Mouse (Mus musculus): ENCODE measurements around the gene Mfap3. TPM values are rescaled to one million over a fixed set of nuclear protein-coding genes. Genes with fewer than 3 reads are reported as not detected.
A peak's percentile ranks its signal among the peaks of the same experiment; 100 is the strongest.

Mfap3 gene
- polyA plus RNA-seq, 1 experiment from 2014 or later, result 14.6 TPM

DNA sequence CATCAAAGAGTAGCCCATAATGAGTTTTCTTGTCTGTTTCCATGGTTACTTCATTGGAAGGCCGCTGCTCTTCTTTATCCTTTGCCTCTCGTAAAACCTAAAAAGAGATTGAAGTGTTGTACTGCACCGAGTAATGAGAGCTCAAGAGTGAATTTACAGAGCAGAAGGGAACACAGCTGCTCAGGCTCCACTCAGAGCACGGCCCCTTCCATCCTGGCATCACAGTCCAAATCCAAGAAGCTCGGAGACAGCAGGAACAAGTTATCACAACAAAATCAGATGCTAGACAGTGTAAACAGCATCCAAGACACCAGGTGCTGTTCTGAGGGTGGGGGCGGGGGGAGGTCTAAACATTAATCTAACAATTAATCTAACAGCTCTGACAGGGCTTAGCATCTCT lies 11.6 kb upstream of the Mfap3 start:
- ATAC-seq, result no peak
- Histone ChIP-seq H3K4me1 (peaks cover 10% of the 10 kb centered on the region), H3K27me3 (replicated peaks) (no peaks in the 10 kb centered on the region), H3K4me3 (no peak overlapping the region), H3K27ac (no peak overlapping the region), H3K36me3 (peaks cover 88% of the 10 kb centered on the region), H3K9ac (no peak overlapping the region), H3K4me2 (no peak overlapping the region), H3K9me3 (replicated peaks) (no peaks in the 10 kb centered on the region)
- WGBS (ENCODE audit: insufficient replicate concordance), result 76% methylated on average over 6 of the region's 6 CpGs

DNA sequence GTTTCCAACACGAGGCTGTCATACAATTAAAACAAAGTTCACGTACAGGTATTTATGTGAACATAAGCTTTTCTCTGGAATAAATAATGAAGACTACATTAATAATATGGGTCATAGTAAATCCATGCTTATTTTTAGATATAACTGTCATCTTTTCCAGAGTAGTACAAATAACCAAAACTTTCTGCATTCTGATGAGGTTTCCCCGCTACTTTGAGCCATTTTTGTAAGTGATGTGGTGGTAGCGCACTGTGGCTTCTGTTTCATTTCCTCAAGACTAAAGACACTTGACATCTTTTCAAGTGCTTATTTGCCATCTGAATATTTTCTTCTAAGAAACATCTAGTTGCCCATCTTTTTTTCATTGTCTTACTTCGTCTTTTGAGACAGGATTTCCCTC lies 3.2 kb upstream of the Mfap3 start:
- Histone ChIP-seq H3K27ac (no peak overlapping the region), H3K36me3 (peaks cover 32% of the 10 kb centered on the region), H3K9me3 (replicated peaks) (no peaks in the 10 kb centered on the region), H3K27me3 (replicated peaks) (no peaks in the 10 kb centered on the region), H3K4me1 (peaks cover 26% of the 10 kb centered on the region), H3K4me2 (no peak overlapping the region), H3K4me3 (no peak overlapping the region), H3K9ac (no peak overlapping the region)
- ATAC-seq, result no peak
- WGBS (ENCODE audit: insufficient replicate concordance), result 83% methylated on average over 5 of the region's 5 CpGs

DNA sequence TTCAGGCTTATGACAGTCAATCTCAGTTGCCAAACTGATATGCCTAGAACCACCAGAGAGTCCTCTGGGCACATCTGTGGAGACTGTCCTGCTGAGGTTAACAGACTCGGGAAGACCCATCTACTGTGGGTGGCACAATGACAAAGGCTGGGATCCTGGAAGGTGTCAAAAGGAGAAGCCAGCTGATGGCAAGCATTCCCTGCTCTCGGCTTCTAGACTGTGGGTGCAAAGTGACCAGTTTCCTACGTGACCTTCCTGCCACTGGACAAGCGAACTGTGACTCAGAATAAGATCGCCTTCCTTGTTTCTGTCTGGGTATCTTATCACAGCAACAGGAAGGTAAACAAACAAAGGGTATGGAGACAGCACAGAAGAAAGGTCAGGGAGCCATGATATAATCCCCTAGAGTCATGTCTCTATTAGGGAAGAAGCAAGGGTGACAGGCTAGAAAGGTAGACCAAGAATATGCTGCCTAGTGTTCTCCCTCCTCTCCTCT lies 1.5 kb upstream of the Mfap3 start:
- 52% methylated on average over 5 of the region's 5 CpGs for WGBS (ENCODE audit: insufficient replicate concordance)

DNA sequence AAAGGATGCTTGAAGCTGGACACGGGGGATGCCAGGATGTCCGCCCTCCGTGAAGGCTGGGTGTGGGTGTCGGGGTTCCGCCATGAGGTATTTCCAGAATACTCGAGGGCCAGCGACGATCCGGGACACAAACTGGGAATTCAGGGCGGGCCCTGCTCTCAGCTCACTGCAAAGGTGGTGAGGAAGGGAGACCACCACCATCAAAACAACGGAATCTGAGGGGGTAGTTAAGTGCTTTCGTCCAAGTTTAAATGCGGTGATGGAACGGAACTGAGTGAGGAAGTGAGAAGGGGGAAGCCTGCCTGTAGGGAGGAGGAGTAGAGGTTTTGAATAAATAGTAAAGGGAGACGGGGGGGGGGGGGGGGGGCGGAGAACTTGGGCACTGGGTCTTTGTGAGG lies 286 bp downstream of the Mfap3 start:
- H3K4me1 ChIP-seq, result peaks cover 27% of the 10 kb centered on the region
- ATAC-seq, result peak; percentile 45
- H3K27me3 ChIP-seq (replicated peaks), result no peaks in the 10 kb centered on the region
- H3K27ac ChIP-seq, result peak overlapping the region; percentile 73
- peaks cover 17% of the 10 kb centered on the region for H3K36me3 ChIP-seq
- H3K9ac ChIP-seq, result peak overlapping the region; percentile 90
- WGBS (ENCODE audit: insufficient replicate concordance), result 0% methylated on average over 16 of the region's 16 CpGs
- peak overlapping the region; percentile 84 for H3K4me2 ChIP-seq
- peak overlapping the region; percentile 96 for H3K4me3 ChIP-seq
- H3K9me3 ChIP-seq (replicated peaks), result no peaks in the 10 kb centered on the region

More for the DNA sequence above, 1.5 kb upstream of the Mfap3 start:
- Histone ChIP-seq H3K4me2 (peak overlapping the region; percentile 84), H3K27me3 (replicated peaks) (no peaks in the 10 kb centered on the region), H3K9ac (0 out of 2 replicates have a peak overlapping the region, but pooled peaks have one; percentile 12), H3K36me3 (peaks cover 27% of the 10 kb centered on the region), H3K27ac (no peak overlapping the region), H3K4me1 (peaks cover 27% of the 10 kb centered on the region), H3K4me3 (no peak overlapping the region), H3K9me3 (replicated peaks) (no peaks in the 10 kb centered on the region)
- no peak for ATAC-seq

DNA sequence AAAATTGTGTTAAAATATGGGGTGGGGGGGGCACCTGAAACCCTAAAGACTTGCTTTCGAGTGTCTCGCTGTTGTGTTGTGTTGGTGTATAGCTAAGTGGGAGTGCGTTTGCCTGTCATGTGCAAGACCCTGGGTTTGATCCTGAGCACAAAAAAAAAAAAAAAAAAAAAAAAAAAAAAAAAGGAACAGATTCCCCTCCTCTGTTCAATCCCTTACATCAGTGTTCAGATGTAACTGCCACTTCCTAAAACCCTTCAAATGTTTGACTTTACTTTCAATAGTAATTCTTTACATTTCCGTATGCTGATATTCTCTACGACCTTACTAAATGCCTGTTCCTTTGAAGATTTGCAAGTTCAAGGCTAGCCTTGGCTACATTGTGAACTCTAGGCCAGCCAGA lies 840 bp downstream of the Mfap3 start:
- H3K36me3 ChIP-seq, result peaks cover 17% of the 10 kb centered on the region
- 67% methylated on average over 5 of the region's 5 CpGs for WGBS (ENCODE audit: insufficient replicate concordance)
- H3K4me3 ChIP-seq, result peak overlapping the region; percentile 96
- no peak for ATAC-seq
- no peaks in the 10 kb centered on the region for H3K9me3 ChIP-seq (replicated peaks)
- H3K27ac ChIP-seq, result no peak overlapping the region; the same call in 1 of the 2 replicates
- H3K9ac ChIP-seq, result peak overlapping the region; percentile 90
- peak overlapping the region; percentile 84 for H3K4me2 ChIP-seq
- no peaks in the 10 kb centered on the region for H3K27me3 ChIP-seq (replicated peaks)
- H3K4me1 ChIP-seq, result peaks cover 31% of the 10 kb centered on the region

DNA sequence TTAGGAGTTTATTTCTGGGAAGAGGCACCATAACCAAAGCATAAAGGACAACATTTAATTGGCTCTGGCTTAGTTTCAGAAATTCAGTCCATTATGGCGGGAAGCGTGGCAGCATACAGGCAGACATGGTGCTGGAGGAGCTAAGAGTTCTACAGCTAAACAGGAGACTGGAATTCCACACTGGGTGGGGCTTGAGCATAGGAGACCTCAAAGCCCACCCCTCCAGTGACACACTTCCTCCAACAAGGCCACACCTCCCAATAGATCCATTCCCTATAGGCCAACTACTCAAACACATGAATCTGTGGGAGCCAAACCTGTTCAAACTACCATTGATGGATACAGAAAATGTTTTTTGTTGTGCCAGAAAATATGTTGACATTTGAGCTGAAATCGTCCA lies 2.7 kb downstream of the Mfap3 start:
- no peak overlapping the region for H3K27ac ChIP-seq
- H3K9ac ChIP-seq, result no peak overlapping the region
- peaks cover 17% of the 10 kb centered on the region for H3K36me3 ChIP-seq
- no peak overlapping the region for H3K4me3 ChIP-seq
- WGBS (ENCODE audit: insufficient replicate concordance), result 84% methylated on average over 3 of the region's 3 CpGs
- H3K4me2 ChIP-seq, result no peak overlapping the region
- no peaks in the 10 kb centered on the region for H3K9me3 ChIP-seq (replicated peaks)
- H3K27me3 ChIP-seq (replicated peaks), result no peaks in the 10 kb centered on the region
- ATAC-seq, result no peak
- H3K4me1 ChIP-seq, result peaks cover 46% of the 10 kb centered on the region

DNA sequence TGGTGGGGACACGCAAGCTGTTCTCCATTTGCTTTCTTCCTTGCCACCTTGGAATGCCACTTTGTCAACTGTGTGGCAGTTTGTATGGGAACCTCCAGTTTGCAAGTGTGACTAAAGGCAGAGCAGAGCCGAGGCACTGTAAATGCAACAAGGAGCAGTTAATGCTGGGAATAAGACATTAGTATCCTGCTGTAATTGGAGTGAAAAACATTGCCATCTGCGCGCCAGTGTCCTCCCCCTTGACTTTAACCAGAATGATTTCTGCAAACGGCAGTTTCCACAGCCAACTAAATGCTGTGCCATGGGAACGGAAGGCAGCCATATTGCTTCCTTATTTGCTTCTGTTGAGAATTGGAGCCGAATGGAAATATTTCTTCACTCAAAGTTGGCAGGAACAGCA lies 3.6 kb downstream of the Mfap3 start:
- Histone ChIP-seq H3K9me3 (replicated peaks) (no peaks in the 10 kb centered on the region), H3K27me3 (replicated peaks) (no peaks in the 10 kb centered on the region), H3K4me2 (no peak overlapping the region), H3K27ac (no peak overlapping the region), H3K4me1 (peaks cover 40% of the 10 kb centered on the region), H3K9ac (no peak overlapping the region), H3K36me3 (peaks cover 17% of the 10 kb centered on the region), H3K4me3 (no peak overlapping the region)
- no peak for ATAC-seq
- 88% methylated on average over 7 of the region's 7 CpGs for WGBS (ENCODE audit: insufficient replicate concordance)

DNA sequence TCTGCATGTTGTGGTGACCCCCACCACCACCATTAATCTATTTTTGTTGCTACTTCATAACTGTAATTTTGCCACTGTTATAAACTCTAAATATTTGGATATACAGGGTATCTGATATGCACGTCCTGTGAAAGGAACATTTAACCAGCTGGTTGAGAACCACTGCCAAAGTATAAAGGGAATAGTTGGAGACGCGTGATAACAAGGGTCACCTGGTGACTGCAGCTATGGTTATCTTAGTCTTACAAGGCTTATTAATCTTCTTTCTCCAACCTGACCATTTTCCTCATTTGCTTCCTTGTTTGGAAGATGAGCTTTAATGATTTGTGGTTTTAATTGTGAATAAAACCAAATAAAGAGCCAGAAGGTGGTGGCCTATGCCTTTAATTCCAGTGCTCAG lies 5.0 kb downstream of the Mfap3 start:
- no peak overlapping the region for H3K4me3 ChIP-seq
- H3K27me3 ChIP-seq (replicated peaks), result no peaks in the 10 kb centered on the region
- ATAC-seq, result no peak
- no peak overlapping the region for H3K27ac ChIP-seq
- H3K9ac ChIP-seq, result no peak overlapping the region
- peaks cover 32% of the 10 kb centered on the region for H3K4me1 ChIP-seq
- H3K9me3 ChIP-seq (replicated peaks), result no peaks in the 10 kb centered on the region
- WGBS (ENCODE audit: insufficient replicate concordance), result 66% methylated on average over 3 of the region's 3 CpGs
- H3K4me2 ChIP-seq, result no peak overlapping the region
- peaks cover 27% of the 10 kb centered on the region for H3K36me3 ChIP-seq

DNA sequence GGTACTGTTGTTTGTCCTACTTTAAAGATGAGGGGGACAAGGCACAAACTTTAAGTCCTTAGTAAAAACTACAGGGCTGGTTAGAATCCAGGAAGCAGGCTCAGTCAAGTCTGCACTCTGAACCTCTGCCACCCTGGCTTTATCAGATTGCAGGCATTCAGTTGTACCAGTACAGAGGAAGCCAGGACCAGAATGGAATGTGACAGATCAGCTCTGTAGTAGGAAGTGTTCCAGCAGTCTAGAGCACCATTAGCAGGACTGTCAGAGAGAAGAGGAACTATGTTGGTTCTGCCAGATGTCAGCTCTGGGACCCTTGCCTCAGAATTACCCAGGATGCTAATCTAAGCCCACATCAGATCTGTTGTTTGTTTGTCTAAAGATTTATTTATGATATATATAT lies 6.1 kb downstream of the Mfap3 start:
- 0 out of 2 replicates have a peak, but pooled peaks have one; percentile 13 for ATAC-seq

DNA sequence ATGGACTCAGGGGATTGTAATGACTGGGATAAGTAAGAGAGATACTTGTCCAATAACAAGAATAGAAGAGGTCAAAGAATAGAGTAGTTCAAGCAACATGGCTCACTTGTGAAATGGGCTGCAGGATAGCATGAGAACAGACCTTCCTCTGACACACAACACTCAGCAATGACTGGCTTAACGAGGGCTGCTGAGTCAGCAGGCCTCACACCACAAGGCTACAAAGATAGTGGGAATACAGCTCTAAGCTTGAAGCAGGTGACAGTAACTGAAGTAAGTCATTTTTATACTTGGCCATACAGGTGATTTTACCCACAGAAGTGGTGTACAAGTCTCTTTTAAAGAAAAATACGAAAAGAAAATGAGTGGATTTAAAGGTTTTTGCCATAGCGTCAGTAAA lies 7.4 kb downstream of the Mfap3 start:
- peaks cover 18% of the 10 kb centered on the region for H3K4me1 ChIP-seq
- ATAC-seq, result no peak
- H3K27ac ChIP-seq, result no peak overlapping the region
- no peak overlapping the region for H3K9ac ChIP-seq
- H3K4me2 ChIP-seq, result no peak overlapping the region
- H3K36me3 ChIP-seq, result peaks cover 49% of the 10 kb centered on the region
- WGBS (ENCODE audit: insufficient replicate concordance), result 61% methylated on average over 3 of the region's 3 CpGs
- no peaks in the 10 kb centered on the region for H3K27me3 ChIP-seq (replicated peaks)
- H3K4me3 ChIP-seq, result no peak overlapping the region
- no peaks in the 10 kb centered on the region for H3K9me3 ChIP-seq (replicated peaks)

More for the DNA sequence above, 6.1 kb downstream of the Mfap3 start:
- no peaks in the 10 kb centered on the region for H3K27me3 ChIP-seq (replicated peaks)
- no peaks in the 10 kb centered on the region for H3K9me3 ChIP-seq (replicated peaks)
- H3K4me1 ChIP-seq, result peaks cover 24% of the 10 kb centered on the region
- H3K4me3 ChIP-seq, result no peak overlapping the region
- no peak overlapping the region for H3K9ac ChIP-seq
- no peak overlapping the region for H3K4me2 ChIP-seq
- no peak overlapping the region for H3K27ac ChIP-seq
- H3K36me3 ChIP-seq, result peaks cover 39% of the 10 kb centered on the region

DNA sequence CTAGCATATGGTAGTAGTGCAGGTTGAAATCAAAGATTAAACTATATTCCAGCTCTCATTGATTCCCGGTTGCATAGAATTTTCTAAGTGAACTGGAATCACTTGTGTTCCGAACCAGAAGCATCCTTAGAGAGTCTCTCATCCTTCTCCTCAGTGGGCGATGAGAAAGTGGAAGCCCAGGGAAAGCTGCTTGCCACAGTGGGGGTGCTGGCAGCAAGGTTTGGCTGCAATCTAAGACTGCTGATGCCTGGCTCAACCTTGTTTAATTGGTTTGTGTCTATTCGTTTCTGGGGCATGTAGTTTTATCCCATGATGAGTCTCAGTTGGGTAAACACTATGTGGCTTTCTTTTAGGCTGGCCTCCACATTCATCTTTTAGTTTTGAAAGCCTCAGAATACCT lies 9.0 kb downstream of the Mfap3 start:
- peaks cover 53% of the 10 kb centered on the region for H3K36me3 ChIP-seq
- no peak for ATAC-seq
- H3K9ac ChIP-seq, result no peak overlapping the region
- 61% methylated on average over 4 of the region's 4 CpGs for WGBS (ENCODE audit: insufficient replicate concordance)
- peaks cover 18% of the 10 kb centered on the region for H3K4me1 ChIP-seq
- H3K27me3 ChIP-seq (replicated peaks), result no peaks in the 10 kb centered on the region
- H3K4me2 ChIP-seq, result no peak overlapping the region
- no peaks in the 10 kb centered on the region for H3K9me3 ChIP-seq (replicated peaks)
- H3K27ac ChIP-seq, result no peak overlapping the region
- no peak overlapping the region for H3K4me3 ChIP-seq

DNA sequence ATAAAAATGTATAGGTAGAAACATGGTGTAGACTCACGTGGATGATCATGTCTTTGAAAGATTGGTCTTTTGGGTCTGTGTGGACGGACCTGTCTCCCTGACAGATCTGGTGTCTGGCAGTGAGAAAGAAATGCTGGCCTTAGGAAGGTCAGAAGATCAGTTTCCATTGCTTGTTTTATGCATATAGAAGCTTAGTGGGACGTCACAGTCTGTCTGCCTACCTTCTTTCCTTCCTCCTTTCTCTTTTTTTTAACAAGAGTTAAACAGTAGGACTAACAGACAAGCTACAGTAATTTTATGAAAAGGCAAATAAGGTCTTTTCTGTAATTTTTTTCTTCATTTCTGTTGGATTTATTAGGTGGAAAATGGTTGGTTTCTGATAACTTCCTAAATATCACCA lies 10.6 kb downstream of the Mfap3 start:
- no peak for ATAC-seq
- H3K9me3 ChIP-seq (replicated peaks), result no peaks in the 10 kb centered on the region
- H3K4me3 ChIP-seq, result no peak overlapping the region
- H3K4me1 ChIP-seq, result peaks cover 16% of the 10 kb centered on the region
- no peak overlapping the region for H3K9ac ChIP-seq
- no peak overlapping the region for H3K27ac ChIP-seq
- peaks cover 59% of the 10 kb centered on the region for H3K36me3 ChIP-seq
- H3K27me3 ChIP-seq (replicated peaks), result no peaks in the 10 kb centered on the region
- H3K4me2 ChIP-seq, result no peak overlapping the region
- WGBS (ENCODE audit: insufficient replicate concordance), result 75% methylated on average over 3 of the region's 3 CpGs

DNA sequence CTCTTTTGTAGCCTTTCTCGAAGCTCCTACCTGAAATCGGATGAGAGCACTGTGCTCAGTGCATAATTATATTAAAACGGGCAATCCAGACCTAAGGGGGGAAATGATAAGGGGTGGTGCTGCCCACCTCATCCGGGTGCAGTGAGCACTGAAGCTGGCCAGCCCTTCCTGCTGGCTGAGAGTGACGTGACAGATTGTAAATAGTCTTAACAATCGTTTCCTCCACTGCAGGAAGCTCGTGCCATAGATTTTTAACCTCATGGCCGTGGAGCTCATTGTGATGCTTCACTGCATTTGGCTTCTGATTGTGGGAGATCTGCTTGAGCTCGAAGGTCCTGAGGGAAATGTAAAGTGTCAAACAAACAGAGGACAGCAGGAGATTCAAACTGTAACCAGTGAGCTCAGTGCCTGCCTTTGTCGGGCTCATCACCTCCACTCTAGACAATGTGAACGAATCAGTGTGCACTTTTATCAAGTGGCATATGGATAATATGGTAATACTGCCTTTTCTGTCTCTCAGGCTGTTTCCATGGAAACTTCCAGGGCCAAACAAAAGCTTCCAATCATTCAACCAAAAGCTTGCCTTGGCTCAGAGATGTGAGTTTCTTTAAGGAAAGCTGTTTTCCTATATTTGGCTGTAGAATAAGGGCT lies 13.0 kb downstream of the Mfap3 start:
- 63% methylated on average over 11 of the region's 11 CpGs for WGBS (ENCODE audit: insufficient replicate concordance)
- no peak for ATAC-seq
- no peaks in the 10 kb centered on the region for H3K9me3 ChIP-seq (replicated peaks)
- no peak overlapping the region for H3K27ac ChIP-seq
- H3K4me2 ChIP-seq, result no peak overlapping the region
- peaks cover 59% of the 10 kb centered on the region for H3K36me3 ChIP-seq
- no peaks in the 10 kb centered on the region for H3K27me3 ChIP-seq (replicated peaks)
- no peak overlapping the region for H3K4me3 ChIP-seq
- H3K4me1 ChIP-seq, result no peaks in the 10 kb centered on the region
- no peak overlapping the region for H3K9ac ChIP-seq

All from liver, embryonic 12.5 days (tissue).